Mouse (Mus musculus): Measurements from ENCODE around the gene Rpsa. TPM values are rescaled to one million over a fixed set of nuclear protein-coding genes. Genes with fewer than 3 reads are reported as not detected.

Rpsa gene
- polyA plus RNA-seq, 1 experiment from 2014 or later, result 2,066 TPM

- peaks cover 53% of the 10 kb centered on the region for H3K36me3 ChIP-seq (ENCODE audit: control insufficient read depth, insufficient read depth, low read length)
- no peaks in the 10 kb centered on the region for H3K27me3 ChIP-seq (ENCODE audit: control insufficient read depth, insufficient read depth, low read length)
- no peak for ATAC-seq (ENCODE audit: low FRiP score, low TSS enrichment)
- H3K9me3 ChIP-seq (ENCODE audit: control insufficient read depth, low read length), result no peaks in the 10 kb centered on the region
- H3K9ac ChIP-seq (ENCODE audit: low read depth, low read length), result no peak overlapping the region
- H3K4me1 ChIP-seq (ENCODE audit: control insufficient read depth, insufficient read depth, low read length), result no peaks in the 10 kb centered on the region
- WGBS, result 85% methylated on average over 4 of the region's 4 CpGs
- H3K4me2 ChIP-seq (replicated peaks; ENCODE audit: low read depth, low read length), result no peak overlapping the region
- no peak overlapping the region for H3K27ac ChIP-seq (ENCODE audit: low read depth, low read length)
- no peak overlapping the region for H3K4me3 ChIP-seq (ENCODE audit: low read length)
Measured at GRCm38 (mm10) chr9:120118212-120118611, 9.3 kb upstream of the Rpsa start.

- peaks cover 64% of the 10 kb centered on the region for H3K36me3 ChIP-seq (ENCODE audit: control insufficient read depth, insufficient read depth, low read length)
- 91% methylated on average over 7 of the region's 7 CpGs for WGBS
Measured at GRCm38 (mm10) chr9:120120503-120120902, 7.0 kb upstream of the Rpsa start.

GRCm38 (mm10) chr9:120126868-120127267 is 621 bp upstream of the Rpsa start:
- 57% methylated on average over 11 of the region's 11 CpGs for WGBS
- Histone ChIP-seq H3K27ac (ENCODE audit: low read depth, low read length) (peak overlapping the region; percentile 71), H3K9me3 (ENCODE audit: control insufficient read depth, low read length) (no peaks in the 10 kb centered on the region)

More at GRCm38 (mm10) chr9:120120503-120120902, 7.0 kb upstream of the Rpsa start:
- Histone ChIP-seq H3K4me2 (replicated peaks; ENCODE audit: low read depth, low read length) (no peak overlapping the region), H3K9me3 (ENCODE audit: control insufficient read depth, low read length) (no peaks in the 10 kb centered on the region), H3K27me3 (ENCODE audit: control insufficient read depth, insufficient read depth, low read length) (no peaks in the 10 kb centered on the region), H3K27ac (ENCODE audit: low read depth, low read length) (no peak overlapping the region), H3K4me3 (ENCODE audit: low read length) (no peak overlapping the region), H3K9ac (ENCODE audit: low read depth, low read length) (no peak overlapping the region), H3K4me1 (ENCODE audit: control insufficient read depth, insufficient read depth, low read length) (no peaks in the 10 kb centered on the region)
- ATAC-seq (ENCODE audit: low FRiP score, low TSS enrichment), result no peak

GRCm38 (mm10) chr9:120129276-120129675 is 1.8 kb downstream of the Rpsa start:
- H3K4me3 ChIP-seq (ENCODE audit: low read length), result peak overlapping the region; percentile 99
- peak overlapping the region; percentile 65 for H3K4me2 ChIP-seq (replicated peaks; ENCODE audit: low read depth, low read length)
- H3K36me3 ChIP-seq (ENCODE audit: control insufficient read depth, insufficient read depth, low read length), result peaks cover 47% of the 10 kb centered on the region
- no peaks in the 10 kb centered on the region for H3K27me3 ChIP-seq (ENCODE audit: control insufficient read depth, insufficient read depth, low read length)
- WGBS, result 65% methylated on average over 10 of the region's 10 CpGs
- peaks cover 8% of the 10 kb centered on the region; the same call in 1 of the 2 replicates for H3K4me1 ChIP-seq (ENCODE audit: control insufficient read depth, insufficient read depth, low read length)
- H3K9ac ChIP-seq (ENCODE audit: low read depth, low read length), result peak overlapping the region; percentile 100
- H3K9me3 ChIP-seq (ENCODE audit: control insufficient read depth, low read length), result no peaks in the 10 kb centered on the region
- 0 out of 2 replicates have a peak overlapping the region, but pooled peaks have one; percentile 1 for H3K27ac ChIP-seq (ENCODE audit: low read depth, low read length)
- no peak for ATAC-seq (ENCODE audit: low FRiP score, low TSS enrichment)

More at GRCm38 (mm10) chr9:120126868-120127267, 621 bp upstream of the Rpsa start:
- Histone ChIP-seq H3K9ac (ENCODE audit: low read depth, low read length) (peak overlapping the region; percentile 63), H3K4me1 (ENCODE audit: control insufficient read depth, insufficient read depth, low read length) (peaks cover 8% of the 10 kb centered on the region; the same call in 1 of the 2 replicates), H3K27me3 (ENCODE audit: control insufficient read depth, insufficient read depth, low read length) (no peaks in the 10 kb centered on the region), H3K4me3 (ENCODE audit: low read length) (peak overlapping the region; percentile 99), H3K4me2 (replicated peaks; ENCODE audit: low read depth, low read length) (peak overlapping the region; percentile 54), H3K36me3 (ENCODE audit: control insufficient read depth, insufficient read depth, low read length) (peaks cover 55% of the 10 kb centered on the region)
- peak; percentile 3; the same call in 1 of the 2 replicates for ATAC-seq (ENCODE audit: low FRiP score, low TSS enrichment)

GRCm38 (mm10) chr9:120131784-120132288 is 4.3 kb downstream of the Rpsa start:
- Histone ChIP-seq H3K36me3 (ENCODE audit: control insufficient read depth, insufficient read depth, low read length) (peaks cover 45% of the 10 kb centered on the region), H3K9me3 (ENCODE audit: control insufficient read depth, low read length) (no peaks in the 10 kb centered on the region), H3K27me3 (ENCODE audit: control insufficient read depth, insufficient read depth, low read length) (no peaks in the 10 kb centered on the region), H3K4me2 (replicated peaks; ENCODE audit: low read depth, low read length) (no peak overlapping the region), H3K9ac (ENCODE audit: low read depth, low read length) (no peak overlapping the region), H3K4me3 (ENCODE audit: low read length) (no peak overlapping the region), H3K27ac (ENCODE audit: low read depth, low read length) (no peak overlapping the region), H3K4me1 (ENCODE audit: control insufficient read depth, insufficient read depth, low read length) (peaks cover 8% of the 10 kb centered on the region; the same call in 1 of the 2 replicates)
- no peak for ATAC-seq (ENCODE audit: low FRiP score, low TSS enrichment)
- 91% methylated on average over 3 of the region's 3 CpGs for WGBS

- H3K27ac ChIP-seq (ENCODE audit: low read depth, low read length), result no peak overlapping the region
- ATAC-seq (ENCODE audit: low FRiP score, low TSS enrichment), result no peak
- 35% methylated on average over 8 of the region's 8 CpGs for WGBS
Measured at GRCm38 (mm10) chr9:120132980-120133754, 5.7 kb downstream of the Rpsa start.

GRCm38 (mm10) chr9:120133755-120134475 is 6.4 kb downstream of the Rpsa start:
- ATAC-seq (ENCODE audit: low FRiP score, low TSS enrichment), result 0 out of 2 replicates have a peak, but pooled peaks have one; percentile 13
- Histone ChIP-seq H3K36me3 (ENCODE audit: control insufficient read depth, insufficient read depth, low read length) (peaks cover 39% of the 10 kb centered on the region), H3K4me1 (ENCODE audit: control insufficient read depth, insufficient read depth, low read length) (peaks cover 4% of the 10 kb centered on the region; the same call in 1 of the 2 replicates), H3K4me3 (ENCODE audit: low read length) (no peak overlapping the region), H3K4me2 (replicated peaks; ENCODE audit: low read depth, low read length) (no peak overlapping the region), H3K9me3 (ENCODE audit: control insufficient read depth, low read length) (no peaks in the 10 kb centered on the region), H3K27me3 (ENCODE audit: control insufficient read depth, insufficient read depth, low read length) (no peaks in the 10 kb centered on the region), H3K9ac (ENCODE audit: low read depth, low read length) (no peak overlapping the region), H3K27ac (ENCODE audit: low read depth, low read length) (no peak overlapping the region; the same call in 1 of the 2 replicates)
- 43% methylated on average over 6 of the region's 6 CpGs for WGBS

More at GRCm38 (mm10) chr9:120132980-120133754, 5.7 kb downstream of the Rpsa start:
- Histone ChIP-seq H3K4me3 (ENCODE audit: low read length) (no peak overlapping the region), H3K4me2 (replicated peaks; ENCODE audit: low read depth, low read length) (no peak overlapping the region), H3K27me3 (ENCODE audit: control insufficient read depth, insufficient read depth, low read length) (no peaks in the 10 kb centered on the region), H3K36me3 (ENCODE audit: control insufficient read depth, insufficient read depth, low read length) (peaks cover 45% of the 10 kb centered on the region), H3K4me1 (ENCODE audit: control insufficient read depth, insufficient read depth, low read length) (peaks cover 8% of the 10 kb centered on the region; the same call in 1 of the 2 replicates), H3K9me3 (ENCODE audit: control insufficient read depth, low read length) (no peaks in the 10 kb centered on the region), H3K9ac (ENCODE audit: low read depth, low read length) (no peak overlapping the region)

- no peak for ATAC-seq (ENCODE audit: low FRiP score, low TSS enrichment)
- Histone ChIP-seq H3K27me3 (ENCODE audit: control insufficient read depth, insufficient read depth, low read length) (no peaks in the 10 kb centered on the region), H3K36me3 (ENCODE audit: control insufficient read depth, insufficient read depth, low read length) (peaks cover 32% of the 10 kb centered on the region), H3K4me1 (ENCODE audit: control insufficient read depth, insufficient read depth, low read length) (no peaks in the 10 kb centered on the region), H3K4me3 (ENCODE audit: low read length) (no peak overlapping the region), H3K4me2 (replicated peaks; ENCODE audit: low read depth, low read length) (no peak overlapping the region), H3K9me3 (ENCODE audit: control insufficient read depth, low read length) (no peaks in the 10 kb centered on the region), H3K27ac (ENCODE audit: low read depth, low read length) (no peak overlapping the region), H3K9ac (ENCODE audit: low read depth, low read length) (no peak overlapping the region)
- WGBS, result 87% methylated on average over 13 of the region's 13 CpGs
Measured at GRCm38 (mm10) chr9:120134529-120135160, 7.2 kb downstream of the Rpsa start.
